Mouse (Mus musculus) mouse embryonic stem cell (cell line): ENCODE results near the gene Pold4.

Source experiments
- in situ Hi-C, 2 experiments: fragments of 300-500 bp; cut with MboI; formaldehyde crosslinking; loops; 1 replicate in 1 of 2; 3 replicates in 1 of 2; pipeline ENCODE4 v1.14.3; 2019 to 2020; ENCODE audit warnings: low sequenced_read_pairs in 2 of 2, low pct_unique_long_range_greater_than_20kb in 1 of 2, mixed read lengths in 1 of 2; ENCODE audit not compliant: unreplicated experiment in 1 of 2

The Pold4 gene

DNA sequence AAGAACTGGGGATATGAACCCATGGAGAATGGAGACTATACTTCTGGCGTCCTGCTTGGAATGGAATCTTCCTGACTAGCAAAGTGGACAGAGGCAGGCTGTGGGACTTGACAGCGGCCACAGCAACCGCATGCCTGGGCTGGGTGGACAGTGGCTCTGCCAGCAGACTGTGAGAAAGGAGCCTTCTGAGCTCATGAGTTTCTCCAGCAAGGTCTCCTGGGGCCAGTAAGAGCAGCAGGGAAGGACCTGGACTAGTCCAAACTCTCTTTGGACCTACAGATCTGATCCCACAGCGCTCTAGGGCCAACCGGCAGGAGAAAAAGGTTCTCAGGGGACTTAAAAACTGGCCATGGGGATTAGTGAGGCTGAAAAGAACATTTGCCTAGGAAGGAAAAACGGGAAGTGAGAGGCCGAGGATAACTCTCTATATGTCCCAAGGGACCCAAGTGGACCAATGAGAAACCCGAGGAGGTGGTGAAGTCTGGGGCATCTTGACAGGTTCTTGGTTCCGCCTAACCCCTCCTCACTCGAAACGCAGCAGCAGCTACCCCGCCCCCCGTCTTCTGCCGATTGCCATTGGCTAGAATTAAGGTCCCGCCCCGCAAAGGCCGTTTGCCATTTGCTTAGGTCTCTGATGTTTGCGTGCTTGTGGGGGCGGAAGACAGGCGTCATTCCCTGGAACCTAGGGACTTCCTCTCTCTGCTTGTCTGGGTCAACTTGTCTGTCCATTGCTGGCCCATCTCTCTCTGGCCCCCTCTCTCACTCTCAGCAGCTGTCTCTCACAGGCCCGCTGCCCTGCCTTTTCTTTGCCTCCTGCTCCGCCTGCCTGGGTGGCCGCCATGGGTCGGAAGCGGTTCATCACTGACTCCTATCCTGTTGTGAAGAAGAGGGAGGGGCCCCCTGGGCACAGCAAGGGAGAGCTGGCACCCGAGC, at the start of gene Pold4:
Gene Pold4, plus strand, starts transcription at position 647 of the 933 bp plus-strand sequence.
- in situ Hi-C loops = no loop called here

DNA sequence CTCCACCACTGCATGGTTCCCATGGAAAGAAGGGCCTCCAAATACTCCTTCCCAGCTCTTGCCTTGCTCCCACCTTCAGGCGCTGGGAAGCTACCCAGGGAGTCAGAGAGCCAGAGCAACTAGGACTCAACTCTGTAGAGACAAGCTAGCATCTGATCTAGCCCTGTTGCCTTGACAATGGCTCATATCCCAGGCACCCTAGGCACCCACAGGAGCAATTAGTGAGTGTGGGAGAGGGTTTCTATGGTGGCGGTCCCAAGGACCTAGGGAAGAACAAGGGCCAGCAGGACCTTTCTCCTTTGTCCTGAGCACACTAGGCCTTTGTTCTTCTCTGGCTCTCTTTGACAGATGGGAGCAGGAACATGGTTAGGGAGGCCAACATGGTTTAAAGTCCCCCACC, 48.0 kb upstream of the Pold4 start:
- in situ Hi-C loops = no loop called here

DNA sequence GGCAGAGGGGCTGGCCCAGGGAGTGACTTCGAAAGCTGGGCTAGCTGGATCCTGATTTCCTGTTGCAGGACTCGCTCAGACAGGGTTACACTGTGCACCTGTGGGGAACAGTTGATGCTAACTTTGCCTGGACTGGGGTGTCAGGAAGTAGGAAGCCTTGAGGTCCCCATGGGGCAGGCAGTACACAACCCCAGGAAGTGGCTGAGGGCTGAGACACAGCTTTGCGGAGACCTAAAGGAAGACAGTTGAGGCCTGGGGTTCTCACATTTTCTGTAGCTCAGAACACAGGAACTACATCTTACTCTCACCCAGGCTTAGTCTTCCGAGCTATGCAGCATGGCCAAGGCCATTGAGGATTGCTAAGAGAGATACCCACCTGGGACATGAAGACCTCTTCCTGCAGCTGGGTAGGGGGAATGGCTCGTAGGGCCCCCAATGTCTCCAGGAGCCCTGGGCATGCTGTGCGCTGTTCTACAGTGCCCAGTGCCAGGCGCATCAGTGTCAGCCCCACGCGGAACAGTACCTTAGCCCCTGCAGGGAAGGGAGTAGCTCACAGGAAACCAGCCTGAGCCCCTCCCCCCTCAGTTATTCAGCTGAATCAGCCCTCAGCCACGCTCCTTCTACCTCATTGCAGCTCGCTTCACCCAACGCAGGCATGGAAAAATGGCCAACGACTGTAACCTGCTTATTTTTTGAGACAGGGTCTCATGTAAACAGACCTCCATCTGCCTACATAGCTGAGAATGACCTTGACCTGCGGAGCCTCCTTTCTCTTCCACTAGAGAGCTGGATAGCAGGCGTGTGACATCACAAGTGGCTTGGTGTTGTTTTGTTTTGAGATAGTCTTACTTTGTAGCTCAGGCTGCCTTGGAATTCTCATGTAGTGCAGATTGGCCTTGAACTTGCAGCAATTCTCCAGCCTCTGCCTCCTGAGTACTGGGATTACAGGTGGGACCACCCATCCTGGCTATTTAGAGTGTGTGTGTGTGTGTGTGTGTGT, 46.4 kb upstream of the Pold4 start:
- in situ Hi-C loops = no loop called here

DNA sequence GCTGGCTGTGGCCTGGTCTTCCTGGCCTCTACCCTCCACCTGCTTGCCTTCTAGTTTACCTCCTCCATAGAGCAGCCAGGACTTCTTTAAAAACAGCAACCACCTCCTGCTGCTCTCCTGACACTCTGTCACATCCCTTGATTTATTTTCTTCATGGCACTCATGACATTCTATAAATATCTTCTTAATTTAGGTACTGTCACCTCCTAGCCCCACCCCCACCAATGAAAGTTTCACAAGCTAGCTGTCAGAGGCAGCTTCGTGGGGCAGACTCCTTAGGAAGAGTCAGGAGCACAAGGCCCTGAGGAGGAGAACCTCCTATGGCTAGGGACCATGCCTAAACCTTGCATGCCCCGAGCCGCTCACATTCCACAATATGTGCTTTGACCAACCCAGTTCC, 44.4 kb upstream of the Pold4 start:
- in situ Hi-C loops = no loop called here

DNA sequence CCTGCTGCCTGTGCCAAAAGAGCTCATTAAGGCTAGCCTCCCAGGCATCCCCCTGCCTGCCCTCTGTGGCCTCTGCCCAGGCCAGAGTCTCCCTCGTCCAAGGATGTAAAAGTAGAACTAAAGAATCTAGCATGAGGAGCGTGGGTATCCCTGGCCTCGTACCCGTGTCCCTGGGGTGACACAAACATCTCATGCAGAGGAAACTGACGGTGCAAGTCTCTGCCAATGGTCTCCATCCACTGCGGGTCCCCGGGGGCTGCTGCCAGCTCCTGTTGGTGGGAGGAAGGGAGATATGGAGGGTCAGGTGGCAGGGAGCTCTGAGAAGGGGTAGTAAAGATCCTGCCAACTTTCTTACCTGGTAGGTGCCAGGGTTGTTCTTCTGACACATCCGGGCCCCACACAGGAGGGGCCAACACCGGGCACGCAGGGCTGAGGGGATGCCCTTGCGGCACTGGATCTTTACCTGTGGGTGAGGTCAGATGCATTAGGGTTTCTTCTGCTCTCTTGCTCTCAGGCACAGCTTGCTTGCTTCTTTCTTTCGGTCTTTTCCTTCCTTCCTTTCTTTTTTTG, 42.6 kb upstream of the Pold4 start:
- in situ Hi-C loops = no loop called here

DNA sequence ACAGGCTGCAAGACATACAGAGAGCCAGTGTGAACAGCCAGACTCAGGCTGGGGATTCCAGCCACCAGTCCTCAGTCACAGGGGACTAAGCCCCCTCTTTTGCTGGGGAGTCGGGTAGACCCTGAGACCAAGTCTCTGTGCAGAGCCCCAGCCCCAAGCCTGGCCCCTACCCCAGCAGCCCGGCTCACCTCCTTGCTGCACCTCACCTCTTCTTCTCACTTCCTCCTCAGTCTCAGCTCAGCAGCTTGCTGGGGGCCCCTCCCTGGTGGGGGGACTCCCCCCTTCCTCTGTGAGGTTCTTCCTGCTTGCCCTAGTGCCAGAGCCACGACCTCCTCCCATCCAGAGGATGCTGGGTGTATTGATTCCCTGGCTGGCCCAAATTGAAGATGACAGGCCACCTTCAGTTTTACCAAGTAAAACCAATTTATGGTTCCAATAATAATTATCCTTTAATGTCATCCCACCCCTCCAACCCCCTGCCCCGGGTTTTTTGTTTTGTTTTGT, 40.8 kb upstream of the Pold4 start, which contains the start of gene Tbc1d10c:
Gene Tbc1d10c, minus strand, starts transcription at position 454 of the 504 bp plus-strand sequence.
- in situ Hi-C loops = no loop called here

DNA sequence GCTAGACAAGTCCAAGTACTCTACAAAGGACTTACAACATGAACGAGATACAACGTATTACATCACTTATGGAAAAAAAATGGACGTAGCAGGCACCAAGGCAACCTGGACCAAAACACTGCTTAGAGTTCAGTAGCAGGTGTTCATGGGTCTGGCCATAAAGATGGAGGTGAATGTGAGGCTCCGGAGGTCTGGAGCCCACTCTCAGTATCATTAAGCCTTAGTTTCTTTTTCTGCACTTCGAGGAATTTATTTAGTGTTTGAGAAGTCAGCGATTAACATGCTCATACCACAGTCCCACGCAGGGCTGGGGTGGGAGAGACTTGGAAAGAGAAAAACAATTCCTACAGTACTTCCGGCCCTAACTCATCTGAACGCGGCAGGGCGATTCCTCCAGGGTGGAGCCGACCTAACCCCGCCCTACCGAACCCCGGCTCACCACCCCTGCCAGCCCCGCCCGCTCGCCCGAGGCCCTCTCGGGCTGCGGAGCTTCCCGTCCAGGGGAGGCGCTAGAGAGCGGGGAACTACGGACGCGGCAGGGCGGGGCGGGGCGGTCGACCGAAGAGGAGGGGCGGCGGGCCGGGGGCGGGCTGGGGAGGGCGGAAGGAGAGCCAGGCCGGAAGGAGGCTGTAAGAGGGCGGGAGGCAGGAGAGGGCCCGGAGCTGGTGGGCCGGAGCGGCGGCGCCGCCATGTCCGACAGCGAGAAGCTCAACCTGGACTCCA, 40.0 kb upstream of the Pold4 start, which contains the start of gene Ppp1ca:
Gene Ppp1ca, plus strand, starts transcription at position 538 of the 723 bp plus-strand sequence.
- in situ Hi-C loops = no loop called here

DNA sequence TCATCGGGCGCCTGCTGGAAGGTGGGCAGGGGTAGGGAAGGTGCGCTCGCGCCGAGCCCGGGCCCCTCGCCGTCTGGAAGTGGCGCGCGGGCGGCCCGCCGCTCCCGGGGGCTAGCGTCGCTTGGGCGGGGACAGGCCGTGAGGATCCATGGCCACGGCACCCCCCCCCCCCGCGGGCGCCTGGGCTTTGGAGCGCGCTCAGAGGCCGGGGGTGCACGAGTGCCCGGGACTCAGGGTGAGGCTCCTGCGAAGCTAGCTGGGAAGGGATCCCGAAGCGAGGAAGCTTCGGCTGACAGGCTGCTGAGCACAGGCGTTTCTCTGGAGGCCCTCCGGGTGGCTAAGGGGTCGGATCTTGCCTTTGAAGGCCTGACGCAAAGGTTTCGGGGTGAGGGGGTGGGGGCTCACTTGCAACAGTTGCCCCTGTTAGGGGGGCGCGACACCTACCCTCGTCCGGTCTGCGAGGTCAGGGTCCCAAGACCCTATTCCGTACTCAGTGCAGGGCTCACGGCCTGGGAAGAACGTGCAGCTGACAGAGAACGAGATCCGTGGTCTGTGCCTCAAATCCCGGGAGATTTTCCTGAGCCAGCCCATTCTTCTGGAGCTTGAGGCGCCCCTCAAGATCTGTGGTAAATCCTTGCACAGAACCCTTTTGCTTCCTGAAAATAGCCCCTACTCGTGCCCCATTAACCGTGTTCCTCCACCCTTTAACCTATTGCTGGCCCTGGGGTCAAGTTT, 39.3 kb upstream of the Pold4 start:
- in situ Hi-C loops = no loop called here

DNA sequence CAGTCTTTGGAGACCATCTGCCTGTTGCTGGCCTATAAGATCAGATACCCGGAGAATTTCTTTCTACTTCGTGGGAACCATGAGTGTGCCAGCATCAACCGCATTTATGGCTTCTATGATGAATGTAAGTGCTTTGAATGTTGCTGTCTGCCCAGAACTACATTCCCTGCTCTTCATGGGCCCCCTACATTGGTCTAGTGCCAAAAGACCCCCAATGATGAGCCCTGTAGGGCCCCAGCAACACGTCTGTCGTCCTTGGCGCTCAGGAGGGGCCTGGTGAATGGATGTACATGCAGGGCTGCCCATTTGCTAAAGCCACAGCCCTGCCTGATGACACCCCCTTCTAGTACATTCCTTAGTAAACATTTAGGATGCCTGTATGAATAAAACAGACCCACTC, 38.6 kb upstream of the Pold4 start:
- in situ Hi-C loops = no loop called here

DNA sequence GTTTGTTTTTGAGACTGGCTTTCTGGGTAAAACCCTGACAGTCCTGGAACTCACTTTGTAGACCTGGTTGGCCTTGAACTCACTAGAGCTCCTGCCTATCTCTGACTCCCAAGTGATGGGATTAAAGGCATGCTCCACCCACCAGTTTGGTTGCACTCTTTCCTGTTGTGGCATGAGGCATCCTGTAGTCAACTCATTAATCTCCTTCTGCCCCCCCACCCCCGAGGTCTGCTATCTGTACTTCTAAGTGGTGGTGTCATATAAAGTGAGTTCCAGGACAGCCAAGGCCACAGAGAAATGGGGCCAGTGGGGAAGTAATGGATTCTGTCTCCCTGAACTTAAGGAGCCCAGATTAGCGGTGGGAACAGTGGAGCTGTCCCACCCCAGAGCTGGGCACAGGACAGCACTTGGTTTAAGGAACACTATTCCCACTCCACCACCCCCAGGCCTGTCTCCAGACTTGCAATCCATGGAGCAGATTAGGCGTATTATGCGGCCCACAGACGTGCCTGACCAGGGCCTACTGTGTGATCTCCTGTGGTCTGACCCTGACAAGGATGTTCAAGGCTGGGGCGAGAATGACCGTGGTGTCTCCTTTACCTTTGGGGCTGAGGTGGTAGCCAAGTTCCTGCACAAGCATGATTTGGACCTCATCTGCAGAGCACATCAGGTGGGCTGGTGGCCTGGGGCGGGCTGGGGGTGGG, 37.5 kb upstream of the Pold4 start:
- in situ Hi-C loops = no loop called here

DNA sequence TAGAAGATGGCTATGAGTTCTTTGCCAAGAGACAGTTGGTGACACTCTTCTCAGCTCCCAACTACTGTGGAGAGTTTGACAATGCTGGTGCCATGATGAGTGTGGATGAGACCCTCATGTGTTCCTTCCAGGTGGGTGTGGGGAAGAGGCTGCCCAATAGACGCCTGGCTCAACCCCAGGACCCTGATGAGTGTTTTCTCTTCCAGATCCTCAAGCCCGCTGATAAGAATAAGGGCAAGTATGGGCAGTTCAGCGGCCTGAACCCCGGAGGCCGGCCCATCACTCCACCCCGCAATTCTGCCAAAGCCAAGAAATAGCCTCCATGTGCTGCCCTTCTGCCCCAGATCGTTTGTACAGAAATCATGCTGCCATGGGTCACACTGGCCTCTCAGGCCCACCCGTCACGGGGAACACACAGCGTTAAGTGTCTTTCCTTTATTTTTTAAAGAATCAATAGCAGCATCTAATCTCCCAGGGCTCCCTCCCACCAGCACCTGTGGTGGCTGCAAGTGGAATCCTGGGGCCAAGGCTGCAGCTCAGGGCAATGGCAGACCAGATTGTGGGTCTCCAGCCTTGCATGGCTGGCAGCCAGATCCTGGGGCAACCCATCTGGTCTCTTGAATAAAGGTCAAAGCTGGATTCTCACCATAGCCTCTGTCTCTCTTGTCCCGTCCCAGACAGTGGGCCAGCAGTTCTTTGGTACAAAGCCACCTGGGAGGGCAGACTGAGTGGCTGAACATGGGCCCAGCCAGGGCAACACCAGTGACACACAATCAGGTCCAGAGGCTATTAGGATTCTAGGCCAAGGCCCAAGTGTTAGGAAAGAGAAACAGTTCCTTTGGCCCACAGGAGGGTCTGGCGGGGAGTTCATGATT, 36.7 kb upstream of the Pold4 start:
- in situ Hi-C loops = no loop called here

DNA sequence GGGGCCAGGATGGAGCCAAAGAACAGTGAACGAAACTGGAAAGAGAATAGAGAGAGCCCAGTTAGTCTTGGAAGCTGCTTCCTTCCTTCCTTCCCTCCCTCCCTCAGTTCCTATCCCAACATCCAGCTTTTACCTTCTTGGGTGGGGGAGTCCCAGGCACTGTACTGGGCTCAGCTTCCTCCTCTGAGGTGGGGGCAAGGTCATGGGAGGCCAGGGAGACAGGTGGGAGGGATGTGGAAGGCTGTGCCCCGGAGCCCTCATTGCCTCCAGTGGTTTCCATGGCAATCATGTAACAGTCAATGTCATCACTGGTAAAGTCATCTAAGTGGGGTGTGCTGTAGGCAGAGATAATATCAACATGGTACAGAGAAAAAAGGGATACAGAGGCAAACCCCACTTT, 35.7 kb upstream of the Pold4 start:
- in situ Hi-C loops = no loop called here

DNA sequence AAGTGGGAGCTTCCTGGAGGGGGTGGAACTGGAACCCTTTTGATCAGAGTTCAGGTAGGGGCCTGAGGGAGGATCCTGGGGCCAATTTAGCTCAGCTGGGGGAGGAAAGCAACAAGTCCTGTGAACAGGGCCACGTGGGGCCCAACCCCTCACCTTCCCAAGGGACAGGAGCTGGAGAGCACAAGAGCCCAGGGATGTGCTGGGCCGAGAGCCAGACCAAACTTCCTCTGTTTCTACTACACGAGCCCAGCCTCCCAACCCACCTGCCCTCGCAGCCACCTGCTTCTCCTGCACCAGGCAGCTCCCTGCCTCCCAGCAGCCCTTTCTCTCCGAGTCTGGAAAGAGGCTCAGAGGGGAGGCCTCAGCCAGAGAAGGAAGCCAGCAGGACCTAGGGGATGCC, 35.2 kb upstream of the Pold4 start:
- in situ Hi-C loops = no loop called here

DNA sequence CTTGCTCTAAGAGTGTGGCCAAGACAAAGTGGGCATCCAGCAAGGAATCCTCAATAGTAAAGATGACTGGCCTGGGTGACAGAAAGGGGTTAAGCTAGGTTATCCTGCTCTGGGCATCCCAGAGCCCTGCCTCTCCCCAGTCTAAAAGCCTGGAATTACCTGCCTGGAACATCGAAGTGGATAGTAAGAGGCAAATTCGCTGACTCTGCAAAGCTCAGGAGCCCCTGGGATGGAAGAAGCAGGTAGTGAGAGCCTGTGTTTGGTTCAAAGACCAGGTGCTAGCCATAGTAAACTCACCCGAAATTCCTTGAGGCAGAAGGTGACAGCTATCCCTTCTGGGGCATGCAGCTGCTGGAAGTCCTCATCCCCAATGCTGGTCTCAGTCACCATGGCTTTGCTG, 34.5 kb upstream of the Pold4 start:
- in situ Hi-C loops = no loop called here

DNA sequence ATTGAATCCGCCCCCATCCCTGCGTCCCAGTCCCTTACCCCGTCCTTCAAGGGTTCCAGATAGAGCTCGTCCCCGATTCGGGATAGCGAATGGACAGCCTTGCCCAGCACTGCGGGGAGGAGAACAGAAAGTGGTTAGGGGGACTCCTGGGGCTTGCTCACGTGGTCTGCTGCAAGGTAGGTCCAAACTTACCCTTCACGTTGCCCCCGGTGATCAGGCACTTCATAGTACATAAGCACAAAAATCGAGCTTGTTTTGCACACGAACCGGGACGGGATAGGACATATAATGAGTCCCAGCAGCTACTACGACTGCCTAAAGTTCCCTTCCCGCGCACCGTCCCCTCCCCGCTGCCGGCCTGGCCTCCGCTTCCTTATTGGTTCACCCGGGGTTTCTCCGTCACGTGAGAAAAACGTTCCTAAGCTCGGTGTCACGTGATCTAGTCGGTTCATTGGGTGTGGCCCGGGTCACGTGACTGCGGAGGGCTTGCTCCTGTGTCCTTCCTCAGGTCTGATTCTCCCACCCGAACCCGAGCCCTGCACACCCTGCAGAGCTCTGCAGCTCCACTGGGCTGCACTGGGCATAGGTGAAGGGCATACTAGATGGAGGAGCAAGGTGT, 30.3 kb upstream of the Pold4 start, which contains the start of gene Rad9a:
Gene Rad9a, minus strand, starts transcription at position 372 of the 619 bp plus-strand sequence.
- in situ Hi-C loops = no loop called here
